Mouse (Mus musculus) gastrocnemius, adult 2 months (tissue): Measurements from ENCODE around the gene Olfr9. TPM values are rescaled to one million over a fixed set of nuclear protein-coding genes. Genes with fewer than 3 reads are reported as not detected.

ENCODE experiments used
- DNase-seq: peaks from one replicate; pipeline ENCODE4 v3.0.0; 2022
- H3K27ac ChIP-seq: fragments of 200-600 bp; 2 replicates; pipeline ENCODE4 v1.8.1; 2022; ENCODE audit warnings: mild to moderate bottlenecking
- H3K4me3 ChIP-seq: fragments of 200-600 bp; 2 replicates; pipeline ENCODE4 v1.8.1; 2022; ENCODE audit warnings: mild to moderate bottlenecking, moderate library complexity
- CTCF ChIP-seq: fragments of 200-600 bp; IDR thresholded peaks from 2 replicates; pipeline ENCODE4 v1.8.1; 2022; ENCODE audit warnings: antibody characterized with exemption, mild to moderate bottlenecking, moderate library complexity
- intact Hi-C: fragments of 180-260 bp; cut with DNase I; formaldehyde crosslinking; loops from one replicate; pipeline ENCODE4 v1.15.1; 2025
- total RNA-seq, 2 experiments: library from RNA; stranded (reverse); gene quantifications; 2 replicates each; pipeline ENCODE4 v1.2.3; 2021

Gene Olfr9
- total RNA-seq, 2 experiments from 2014 or later: not detected

DNA sequence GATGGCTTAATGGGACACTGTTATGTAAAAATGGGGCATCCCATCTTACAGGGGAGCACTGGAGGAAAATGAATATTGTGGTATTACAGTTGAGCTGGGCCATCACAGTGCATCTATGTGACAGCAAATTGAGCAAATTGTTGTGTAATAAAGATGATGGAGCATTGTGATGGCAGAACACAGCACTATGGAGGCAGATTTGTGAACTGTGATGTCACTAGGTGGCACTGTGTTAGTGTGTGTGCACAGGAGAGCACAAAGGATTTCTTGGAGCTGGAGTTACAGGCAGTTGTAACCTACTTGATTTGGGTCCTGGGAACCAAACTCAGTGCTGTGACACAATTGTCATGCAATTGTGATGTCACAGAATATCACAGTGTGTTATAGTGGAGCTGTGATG is 34.1 kb downstream of the Olfr9 start:
- no peak for DNase-seq
- TF ChIP-seq CTCF: no peak
- no peak overlapping the region for H3K4me3 ChIP-seq
- intact Hi-C loops: no loop called here
- H3K27ac ChIP-seq: no peak overlapping the region

DNA sequence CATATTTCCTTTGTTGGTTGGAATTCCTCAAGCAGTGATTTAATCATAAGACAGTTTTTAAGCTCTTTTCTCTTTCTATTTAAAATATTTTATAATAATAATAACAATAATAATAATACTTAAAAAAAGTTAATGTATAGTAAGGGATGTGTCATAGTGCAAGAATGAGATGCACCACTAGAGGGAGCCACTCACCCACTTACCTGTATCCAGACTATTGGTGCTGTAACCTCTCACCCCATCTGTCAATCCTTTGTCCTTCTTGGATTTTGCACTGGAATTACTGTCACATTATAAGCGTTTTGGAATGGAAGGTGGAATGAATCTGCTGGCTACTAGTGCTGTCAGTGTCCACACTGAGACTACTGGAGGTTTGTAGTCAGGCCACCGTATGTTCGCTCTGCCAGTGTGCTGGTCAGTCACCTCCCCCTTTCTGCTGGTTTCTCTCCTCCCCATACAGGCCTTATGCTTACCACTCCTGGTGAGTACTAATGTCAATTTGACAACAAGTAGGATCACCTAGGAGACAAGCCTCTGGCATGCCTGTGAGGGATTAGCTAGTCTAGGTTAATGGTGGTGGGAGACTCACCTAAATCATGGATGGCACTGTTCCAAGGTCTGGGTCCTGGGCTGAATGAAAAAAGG is 36.9 kb downstream of the Olfr9 start:
- intact Hi-C loops: no loop called here
- no peak for DNase-seq
- Histone ChIP-seq H3K4me3 (no peak overlapping the region), H3K27ac (no peak overlapping the region)
- TF ChIP-seq CTCF: peak; percentile 64

GRCm38 (mm10) chr10:129028343-129028742 is 39.1 kb downstream of the Olfr9 start:
- TF ChIP-seq CTCF: no peak
- intact Hi-C loops: no loop called here

GRCm38 (mm10) chr10:129039796-129040195 is 50.6 kb downstream of the Olfr9 start, which contains the start of gene Olfr764-ps1:
Gene Olfr764-ps1 (minus strand): TSS chr10:129039896.
- intact Hi-C loops: no loop called here
- H3K4me3 ChIP-seq: no peak within 1 kb of the TSS
- H3K27ac ChIP-seq: no peak within 1 kb of the TSS
- no peak for DNase-seq
- TF ChIP-seq CTCF: no peak

More at GRCm38 (mm10) chr10:129028343-129028742, 39.1 kb downstream of the Olfr9 start:
- DNase-seq: no peak
- H3K27ac ChIP-seq: no peak overlapping the region
- H3K4me3 ChIP-seq: no peak overlapping the region

Other genes starting within 250 kb of the Olfr9 start
- gene Dgka, start 244.6 kb upstream of the Olfr9 start, total RNA-seq: 1 to 10 TPM; 8.8 to 9.7 TPM
- 10 to 100 TPM in 1 of 2 experiments, 1 to 10 TPM in 1; 9.9 to 11.8 TPM for gene Pym1, start 241.5 kb upstream of the Olfr9 start, total RNA-seq
- gene Mmp19, start 198.5 kb upstream of the Olfr9 start, total RNA-seq: 1 to 10 TPM; 1.0 to 1.5 TPM
- 10 to 100 TPM; 20.1 to 26.2 TPM for gene Dnajc14, start 185.4 kb upstream of the Olfr9 start, total RNA-seq
- gene Tmem198b, start 185.1 kb upstream of the Olfr9 start, total RNA-seq: 1 to 10 TPM; 2.2 to 3.6 TPM
- gene Sarnp, start 172.1 kb upstream of the Olfr9 start, total RNA-seq: 10 to 100 TPM; 30.5 to 33.8 TPM
- 1 to 10 TPM; 3.5 to 4.5 TPM for gene Ormdl2, start 167.8 kb upstream of the Olfr9 start, total RNA-seq
- 1 to 10 TPM; 4.8 to 5.2 TPM for gene Gdf11, start 97.7 kb upstream of the Olfr9 start, total RNA-seq
- 100 to 1,000 TPM; 124 to 132 TPM for gene Cd63, start 88.4 kb upstream of the Olfr9 start, total RNA-seq
- 1 to 10 TPM; 5.1 to 5.2 TPM for gene Rdh5, start 66.5 kb upstream of the Olfr9 start, total RNA-seq
- 100 to 1,000 TPM; 137 to 169 TPM for gene Bloc1s1, start 65.4 kb upstream of the Olfr9 start, total RNA-seq
- gene Itga7, start 55.6 kb upstream of the Olfr9 start, total RNA-seq: 10 to 100 TPM; 58.4 to 72.9 TPM
- gene Mettl7b, start 28.4 kb upstream of the Olfr9 start, total RNA-seq: not detected
- not detected for gene Olfr763, start 21.4 kb downstream of the Olfr9 start, total RNA-seq
- not detected for gene Olfr764-ps1, start 50.5 kb downstream of the Olfr9 start, total RNA-seq
- not detected for gene Olfr765, start 60.6 kb downstream of the Olfr9 start, total RNA-seq
- not detected for gene Olfr766-ps1, start 79.5 kb downstream of the Olfr9 start, total RNA-seq
- gene Olfr767, start 93.5 kb downstream of the Olfr9 start, total RNA-seq: not detected
- gene Olfr768, start 109.9 kb downstream of the Olfr9 start, total RNA-seq: not detected
- not detected for gene Olfr769, start 128.4 kb downstream of the Olfr9 start, total RNA-seq
- gene Olfr770, start 149.6 kb downstream of the Olfr9 start, total RNA-seq: not detected
- not detected for gene Olfr771, start 175.3 kb downstream of the Olfr9 start, total RNA-seq
- gene Olfr772, start 188.5 kb downstream of the Olfr9 start, total RNA-seq: not detected
- gene Olfr773, start 198.0 kb downstream of the Olfr9 start, total RNA-seq: not detected
- gene Olfr774, start 246.8 kb downstream of the Olfr9 start, total RNA-seq: not detected